Mouse (Mus musculus): ENCODE results near the gene Psmc3. TPM values are rescaled to one million over a fixed set of nuclear protein-coding genes. Genes with fewer than 3 reads are reported as not detected.

The Psmc3 gene
- total and polyA plus RNA-seq, 2 experiments: 69.4 to 190 TPM

DNA sequence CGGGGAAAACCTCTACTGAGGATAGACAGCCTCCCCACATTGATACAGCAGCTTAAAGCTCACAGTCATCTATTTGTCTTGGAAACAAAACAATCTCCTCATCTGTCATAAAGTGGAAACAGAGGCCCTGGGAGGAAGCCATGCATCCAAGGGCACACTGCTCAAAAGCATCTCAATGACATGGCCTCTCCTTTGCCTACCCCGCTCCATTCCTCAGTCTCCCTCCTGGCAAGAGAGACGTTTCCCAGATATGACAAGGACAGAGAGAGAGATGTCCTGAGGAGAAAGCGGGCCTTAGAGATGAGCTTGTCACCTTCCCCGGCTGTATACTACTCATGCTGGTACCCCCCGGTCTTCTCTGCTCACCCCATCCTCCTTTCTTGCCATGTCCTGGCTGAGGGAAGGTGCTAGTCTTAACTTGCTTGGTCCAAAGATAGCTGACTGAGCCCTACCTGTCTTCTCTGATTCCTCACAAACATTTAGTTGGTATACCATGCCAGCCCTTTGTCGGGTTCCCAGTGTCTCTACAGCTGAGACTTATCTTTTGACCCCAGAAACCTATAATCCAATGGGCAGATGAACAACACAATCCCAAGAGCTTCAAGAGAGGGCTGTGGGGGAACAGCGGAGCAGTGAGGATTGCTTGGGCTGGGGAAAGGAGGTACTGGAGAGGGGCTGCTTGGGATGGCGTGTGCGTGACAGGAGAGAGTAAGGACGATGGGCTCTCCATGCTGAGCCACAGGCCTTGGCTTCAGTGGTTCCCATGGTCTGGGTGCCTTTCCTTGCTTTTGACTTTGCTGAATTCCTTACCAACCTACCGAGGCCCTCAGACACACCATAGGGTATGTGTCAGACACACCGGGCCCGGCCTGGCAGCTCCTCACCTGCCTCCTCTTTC is 31.9 kb downstream of the Psmc3 start:
- H3K4me1 ChIP-seq (ENCODE audit: control insufficient read depth, insufficient read depth, low read length): no peaks in the 10 kb centered on the region
- WGBS: 90% methylated on average over 14 of the region's 14 CpGs
- TF ChIP-seq POLR2A (IDR thresholded peaks at IDR 0.05; ENCODE audit: extremely low read depth, insufficient read depth, low read length): no peak
- no peak for TF ChIP-seq CTCF (IDR thresholded peaks at IDR 0.05; ENCODE audit: low read depth, low read length)

DNA sequence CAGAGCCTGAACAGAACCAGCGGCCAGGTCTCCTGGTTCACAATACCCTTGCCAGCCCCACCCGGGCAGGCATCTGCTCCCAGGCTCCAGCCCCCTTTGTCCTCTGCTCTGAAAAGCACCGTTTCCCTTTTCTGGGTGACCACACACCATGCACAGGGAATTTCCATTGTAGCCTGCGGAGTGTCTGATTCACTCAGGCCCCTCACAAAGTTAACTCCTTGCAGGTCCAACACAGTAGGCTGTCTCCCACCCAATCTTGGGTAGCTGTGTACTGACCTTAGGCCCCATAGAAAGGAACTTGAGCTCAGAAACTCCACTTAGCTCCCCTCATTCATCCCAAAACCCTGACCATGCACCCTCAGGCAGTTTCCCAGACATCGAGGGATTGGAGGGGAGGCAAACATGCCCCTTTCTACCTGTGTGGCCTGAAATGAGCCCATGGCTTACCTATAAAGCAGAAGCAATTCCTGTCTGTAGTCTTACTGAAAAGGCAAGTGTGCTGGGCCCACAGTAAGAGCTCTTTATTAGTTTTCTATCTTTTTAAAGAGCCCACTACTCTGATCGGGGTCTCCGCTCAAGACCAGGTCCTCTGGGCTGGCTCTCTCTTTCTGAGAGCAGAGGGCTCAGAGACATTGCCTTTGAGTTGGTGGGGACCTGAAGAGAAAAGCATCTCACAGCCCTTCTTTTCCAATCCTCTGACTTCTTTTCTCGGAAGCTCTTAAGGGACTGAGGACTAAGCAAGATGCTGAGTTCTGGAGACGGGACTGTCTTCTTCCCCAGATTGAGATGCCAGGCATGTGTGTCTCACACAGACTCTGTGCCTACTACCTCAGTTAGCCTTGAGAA is 32.8 kb downstream of the Psmc3 start:
- WGBS: 80% methylated on average over 9 of the region's 9 CpGs
- no peak for TF ChIP-seq POLR2A (IDR thresholded peaks at IDR 0.05; ENCODE audit: extremely low read depth, insufficient read depth, low read length)
- TF ChIP-seq CTCF (IDR thresholded peaks at IDR 0.05; ENCODE audit: low read depth, low read length): no peak
- no peaks in the 10 kb centered on the region for H3K4me1 ChIP-seq (ENCODE audit: control insufficient read depth, insufficient read depth, low read length)

More for the DNA sequence above, 31.9 kb downstream of the Psmc3 start:
- H3K79me2 ChIP-seq (ENCODE audit: control insufficient read depth, insufficient read depth, low read length): no peaks in the 10 kb centered on the region
- no peaks in the 10 kb centered on the region for H3K36me3 ChIP-seq (ENCODE audit: control insufficient read depth, insufficient read depth, low read length)
- no peak overlapping the region for H3K4me3 ChIP-seq (ENCODE audit: insufficient read depth, low read depth, low read length)
- H3K9ac ChIP-seq (ENCODE audit: low read depth, low read length): peak overlapping the region; percentile 48; the same call in 1 of the 2 replicates
- H3K27me3 ChIP-seq (ENCODE audit: control insufficient read depth, insufficient read depth, low read length): no peaks in the 10 kb centered on the region
- peak overlapping the region; percentile 62 for H3K27ac ChIP-seq (replicated peaks; ENCODE audit: insufficient read depth, low read depth, low read length)
- DNase-seq (ENCODE audit: extremely low read depth, low read depth, low spot score): no peak

DNA sequence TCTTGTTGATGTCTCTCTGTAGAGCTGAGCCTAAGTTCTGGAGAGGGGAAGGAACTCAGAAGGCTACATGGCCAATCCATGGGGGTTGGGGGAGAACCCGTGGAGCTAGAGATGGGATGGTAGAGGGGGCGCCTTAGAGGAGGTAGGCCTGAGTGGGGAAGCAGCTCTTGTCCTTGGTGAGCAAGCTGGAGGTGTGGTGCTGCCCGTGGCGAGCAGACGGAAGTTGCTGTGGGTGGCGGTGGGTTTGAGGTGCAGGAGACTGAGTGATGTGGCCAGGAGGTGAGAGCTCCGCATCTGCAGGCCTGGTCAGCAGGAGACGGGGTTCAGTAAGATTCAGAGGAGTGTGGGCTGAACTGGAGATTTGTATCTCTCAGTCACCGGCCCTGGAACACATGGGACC is 33.6 kb downstream of the Psmc3 start:
- H3K27ac ChIP-seq (replicated peaks; ENCODE audit: insufficient read depth, low read depth, low read length): peak overlapping the region; percentile 7; the same call in 1 of the 2 replicates
- no peak overlapping the region for H3K9ac ChIP-seq (ENCODE audit: low read depth, low read length)
- no peaks in the 10 kb centered on the region for H3K79me2 ChIP-seq (ENCODE audit: control insufficient read depth, insufficient read depth, low read length)
- H3K4me3 ChIP-seq (ENCODE audit: insufficient read depth, low read depth, low read length): no peak overlapping the region
- H3K36me3 ChIP-seq (ENCODE audit: control insufficient read depth, insufficient read depth, low read length): no peaks in the 10 kb centered on the region
- no peaks in the 10 kb centered on the region for H3K4me1 ChIP-seq (ENCODE audit: control insufficient read depth, insufficient read depth, low read length)
- WGBS: 81% methylated on average over 9 of the region's 9 CpGs
- no peak for DNase-seq (ENCODE audit: extremely low read depth, low read depth, low spot score)
- no peaks in the 10 kb centered on the region for H3K27me3 ChIP-seq (ENCODE audit: control insufficient read depth, insufficient read depth, low read length)
- TF ChIP-seq CTCF (IDR thresholded peaks at IDR 0.05; ENCODE audit: low read depth, low read length) (no peak), POLR2A (IDR thresholded peaks at IDR 0.05; ENCODE audit: extremely low read depth, insufficient read depth, low read length) (no peak)

More for the DNA sequence above, 32.8 kb downstream of the Psmc3 start:
- H3K4me3 ChIP-seq (ENCODE audit: insufficient read depth, low read depth, low read length): no peak overlapping the region
- H3K27ac ChIP-seq (replicated peaks; ENCODE audit: insufficient read depth, low read depth, low read length): peak overlapping the region; percentile 62
- no peaks in the 10 kb centered on the region for H3K79me2 ChIP-seq (ENCODE audit: control insufficient read depth, insufficient read depth, low read length)
- peak overlapping the region; percentile 48 for H3K9ac ChIP-seq (ENCODE audit: low read depth, low read length)
- no peaks in the 10 kb centered on the region for H3K36me3 ChIP-seq (ENCODE audit: control insufficient read depth, insufficient read depth, low read length)
- H3K27me3 ChIP-seq (ENCODE audit: control insufficient read depth, insufficient read depth, low read length): no peaks in the 10 kb centered on the region
- no peak for DNase-seq (ENCODE audit: extremely low read depth, low read depth, low spot score)

DNA sequence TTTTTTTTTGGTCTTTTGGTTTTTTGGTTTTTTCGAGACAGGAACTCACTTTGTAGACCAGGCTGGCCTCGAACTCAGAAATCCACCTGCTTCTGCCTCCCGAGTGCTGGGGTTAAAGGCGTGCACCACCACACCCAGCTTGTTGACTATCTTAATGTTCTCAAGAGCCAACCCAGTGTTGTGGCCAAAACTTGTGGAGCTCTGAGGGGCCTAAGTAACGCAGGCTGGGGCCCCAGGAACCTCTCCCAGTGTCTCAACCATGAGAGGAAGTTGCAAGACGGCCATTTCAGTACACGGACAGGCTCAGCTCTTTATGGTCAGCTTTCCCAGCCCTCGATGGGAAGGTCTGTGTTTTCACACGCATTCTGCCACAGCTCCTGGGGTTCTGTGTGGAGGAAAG is 35.2 kb downstream of the Psmc3 start:
- Histone ChIP-seq H3K9ac (ENCODE audit: low read depth, low read length) (peak overlapping the region; percentile 41; the same call in 1 of the 2 replicates), H3K4me3 (ENCODE audit: insufficient read depth, low read depth, low read length) (no peak overlapping the region), H3K36me3 (ENCODE audit: control insufficient read depth, insufficient read depth, low read length) (no peaks in the 10 kb centered on the region), H3K27me3 (ENCODE audit: control insufficient read depth, insufficient read depth, low read length) (no peaks in the 10 kb centered on the region), H3K79me2 (ENCODE audit: control insufficient read depth, insufficient read depth, low read length) (no peaks in the 10 kb centered on the region), H3K27ac (replicated peaks; ENCODE audit: insufficient read depth, low read depth, low read length) (peak overlapping the region; percentile 72), H3K4me1 (ENCODE audit: control insufficient read depth, insufficient read depth, low read length) (no peaks in the 10 kb centered on the region)
- WGBS: 82% methylated on average over 9 of the region's 9 CpGs
- no peak for TF ChIP-seq CTCF (IDR thresholded peaks at IDR 0.05; ENCODE audit: low read depth, low read length)
- TF ChIP-seq POLR2A (IDR thresholded peaks at IDR 0.05; ENCODE audit: extremely low read depth, insufficient read depth, low read length): no peak
- DNase-seq (ENCODE audit: extremely low read depth, low read depth, low spot score): peak; percentile 30

DNA sequence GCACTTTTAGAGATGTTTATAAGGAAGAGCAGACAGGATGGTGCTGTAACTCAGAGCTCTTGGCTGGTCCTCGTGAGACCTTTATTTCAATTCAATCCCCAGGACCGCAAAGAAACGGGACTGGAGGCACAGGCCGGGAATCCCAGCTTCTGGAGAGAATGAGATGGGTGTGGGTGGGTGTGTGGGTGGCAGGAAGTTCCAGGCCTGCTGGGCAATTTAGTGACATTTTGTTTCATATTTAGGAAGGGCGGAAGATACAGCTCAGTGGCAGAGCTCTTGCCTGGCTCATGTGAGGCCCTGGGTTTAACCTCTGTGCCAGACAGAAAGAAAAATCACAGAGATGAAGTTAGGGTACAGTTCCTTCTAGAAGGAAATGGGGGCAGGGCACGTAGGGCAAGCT is 36.4 kb downstream of the Psmc3 start:
- Histone ChIP-seq H3K4me3 (ENCODE audit: insufficient read depth, low read depth, low read length) (no peak overlapping the region), H3K27ac (replicated peaks; ENCODE audit: insufficient read depth, low read depth, low read length) (no peak overlapping the region), H3K9ac (ENCODE audit: low read depth, low read length) (no peak overlapping the region), H3K27me3 (ENCODE audit: control insufficient read depth, insufficient read depth, low read length) (no peaks in the 10 kb centered on the region), H3K4me1 (ENCODE audit: control insufficient read depth, insufficient read depth, low read length) (no peaks in the 10 kb centered on the region), H3K79me2 (ENCODE audit: control insufficient read depth, insufficient read depth, low read length) (no peaks in the 10 kb centered on the region), H3K36me3 (ENCODE audit: control insufficient read depth, insufficient read depth, low read length) (no peaks in the 10 kb centered on the region)
- no peak for DNase-seq (ENCODE audit: extremely low read depth, low read depth, low spot score)
- TF ChIP-seq CTCF (IDR thresholded peaks at IDR 0.05; ENCODE audit: low read depth, low read length) (no peak), POLR2A (IDR thresholded peaks at IDR 0.05; ENCODE audit: extremely low read depth, insufficient read depth, low read length) (no peak)
- WGBS: 72% methylated on average over 6 of the region's 6 CpGs

Data from liver, adult 2 months (tissue).